Mouse (Mus musculus) forebrain, embryonic 15.5 days (tissue): ENCODE results near the gene Ces2g. TPM values are rescaled to one million over a fixed set of nuclear protein-coding genes. Genes with fewer than 3 reads are reported as not detected.

Experiments used
- ATAC-seq: fragments of 200-750 bp; cut with Nextera tagmentation; replicated peaks from 2 replicates; pipeline ENCODE4 v1.8.0; 2017; ENCODE audit warnings: mild to moderate bottlenecking, moderate TSS enrichment, moderate library complexity
- H3K27ac ChIP-seq: fragments of 300-500 bp; sonication (generic); replicated peaks from 2 replicates; pipeline ENCODE4 v1.5.1; 2015; ENCODE audit warnings: mild to moderate bottlenecking, inconsistent platforms
- H3K27me3 ChIP-seq: fragments of 300-500 bp; sonication (generic); 2 replicates; pipeline ENCODE4 v1.6.1; 2015; ENCODE audit warnings: inconsistent platforms
- H3K36me3 ChIP-seq: fragments of 300-500 bp; sonication (generic); 2 replicates; pipeline ENCODE4 v1.6.1; 2015; ENCODE audit warnings: mild to moderate bottlenecking, inconsistent platforms
- H3K4me1 ChIP-seq: fragments of 300-500 bp; sonication (generic); 2 replicates; pipeline ENCODE4 v1.6.1; 2015; ENCODE audit warnings: inconsistent platforms
- H3K4me2 ChIP-seq: fragments of 300-500 bp; sonication (generic); replicated peaks from 2 replicates; pipeline ENCODE4 v1.6.1; 2015; ENCODE audit warnings: mild to moderate bottlenecking, inconsistent platforms
- H3K4me3 ChIP-seq: fragments of 300-500 bp; sonication (generic); 2 replicates; pipeline ENCODE4 v1.5.1; 2015; ENCODE audit warnings: mild to moderate bottlenecking, inconsistent platforms
- H3K9ac ChIP-seq: fragments of 300-500 bp; sonication (generic); replicated peaks from 2 replicates; pipeline ENCODE4 v1.6.1; 2015; ENCODE audit warnings: mild to moderate bottlenecking, inconsistent platforms
- H3K9me3 ChIP-seq: fragments of 300-500 bp; sonication (generic); 2 replicates; pipeline ENCODE4 v1.6.1; 2016; ENCODE audit warnings: inconsistent platforms
- WGBS: fragments of 180-500 bp; shearing (Covaris S2); methylation state at CpG from one replicate; pipeline ENCODE4 v1.1.7; 2015; ENCODE audit warnings: mixed read lengths; 5-methylcytosine and 5-hydroxymethylcytosine counted together
- polyA plus RNA-seq: library from polyadenylated mRNA; unstranded; fragments of >200 nt; fragmentation: Nextera tagmentation; extraction: Ambion mirVana; gene quantifications from 2 replicates; pipeline ENCODE4 v1.2.1, GENCODE M21; 2015

The Ces2g gene
- polyA plus RNA-seq = not detected in 2 replicates

- no peak for ATAC-seq
- 72% methylated on average over 5 of the region's 5 CpGs for WGBS
- Histone ChIP-seq H3K9me3 (no peaks in the 10 kb centered on the region), H3K4me2 (no peak within 1 kb of the TSS), H3K36me3 (no peaks in the 10 kb centered on the region), H3K4me1 (no peaks in the 10 kb centered on the region), H3K9ac (no peak within 1 kb of the TSS), H3K27me3 (no peaks in the 10 kb centered on the region), H3K27ac (no peak within 1 kb of the TSS), H3K4me3 (no peak within 1 kb of the TSS)
These were observed at the start of gene Ces2g for GRCm38 (mm10) chr8:104961537-104961961. Gene Ces2g, plus strand, starts transcription at chr8:104961718.

DNA sequence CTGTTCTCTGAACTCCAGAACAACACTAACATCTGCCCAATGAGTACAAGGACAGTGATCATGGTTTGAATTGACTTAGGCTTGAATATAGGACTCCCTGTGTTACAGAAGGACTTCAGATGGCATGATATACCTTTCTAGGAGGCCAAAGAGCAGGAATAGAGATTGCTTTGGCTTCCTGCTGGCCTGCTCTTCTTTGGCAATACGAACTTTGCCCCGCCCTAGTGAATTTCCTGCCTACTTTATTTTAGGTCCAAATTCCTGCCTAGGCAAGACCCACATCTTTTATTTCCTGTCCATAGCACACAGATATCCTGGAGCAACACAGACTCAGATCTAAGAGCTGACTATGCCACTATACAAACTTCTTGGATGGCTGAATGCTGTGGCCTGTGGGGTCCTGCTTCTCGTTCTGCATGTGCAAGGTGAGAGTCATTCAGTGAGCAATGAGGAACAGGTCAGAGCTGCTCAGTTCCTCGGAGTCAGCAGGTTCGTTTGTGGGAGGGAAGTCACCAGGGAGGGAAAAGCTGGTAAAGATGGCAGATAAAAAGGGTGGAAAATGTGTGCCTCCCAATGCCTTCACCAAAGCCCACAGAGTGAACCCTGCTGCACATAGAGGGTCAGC lies 35.4 kb upstream of the Ces2g start, which contains the start of gene Ces2e:
Gene Ces2e, plus strand, starts transcription at position 289 of the 625 bp plus-strand sequence.
- H3K4me1 ChIP-seq = no peaks in the 10 kb centered on the region
- ATAC-seq = no peak
- H3K9ac ChIP-seq = no peak within 1 kb of the TSS
- H3K4me2 ChIP-seq = no peak within 1 kb of the TSS
- WGBS = 70% methylated on average over 5 of the region's 5 CpGs
- H3K27ac ChIP-seq = no peak within 1 kb of the TSS
- no peaks in the 10 kb centered on the region for H3K9me3 ChIP-seq
- H3K4me3 ChIP-seq = no peak within 1 kb of the TSS
- H3K36me3 ChIP-seq = no peaks in the 10 kb centered on the region
- H3K27me3 ChIP-seq = no peaks in the 10 kb centered on the region

DNA sequence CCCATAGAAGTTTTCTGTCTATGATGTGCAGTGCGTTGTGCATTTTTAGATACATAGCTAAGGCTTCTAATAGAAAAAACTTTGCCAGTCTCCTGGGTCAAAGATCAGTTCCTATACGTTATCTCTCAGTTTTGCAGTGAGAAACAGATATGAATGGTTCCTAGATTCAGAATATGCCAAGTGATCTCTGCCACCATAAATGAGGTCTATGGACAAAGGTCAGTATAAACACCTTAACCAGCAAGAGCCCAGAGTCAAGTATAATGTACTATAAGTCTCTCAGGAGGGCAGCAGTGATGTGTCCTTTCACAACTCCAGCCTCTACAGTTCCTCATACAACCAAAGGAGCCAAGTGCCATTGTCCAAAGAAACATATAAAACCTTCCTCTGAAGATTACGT lies 34.2 kb upstream of the Ces2g start:
- Histone ChIP-seq H3K4me1 (no peaks in the 10 kb centered on the region), H3K36me3 (no peaks in the 10 kb centered on the region), H3K9ac (no peak overlapping the region), H3K4me3 (no peak overlapping the region), H3K27me3 (no peaks in the 10 kb centered on the region), H3K4me2 (no peak overlapping the region), H3K27ac (no peak overlapping the region), H3K9me3 (no peaks in the 10 kb centered on the region)
- 84% methylated on average over 3 of the region's 3 CpGs for WGBS
- ATAC-seq = no peak

DNA sequence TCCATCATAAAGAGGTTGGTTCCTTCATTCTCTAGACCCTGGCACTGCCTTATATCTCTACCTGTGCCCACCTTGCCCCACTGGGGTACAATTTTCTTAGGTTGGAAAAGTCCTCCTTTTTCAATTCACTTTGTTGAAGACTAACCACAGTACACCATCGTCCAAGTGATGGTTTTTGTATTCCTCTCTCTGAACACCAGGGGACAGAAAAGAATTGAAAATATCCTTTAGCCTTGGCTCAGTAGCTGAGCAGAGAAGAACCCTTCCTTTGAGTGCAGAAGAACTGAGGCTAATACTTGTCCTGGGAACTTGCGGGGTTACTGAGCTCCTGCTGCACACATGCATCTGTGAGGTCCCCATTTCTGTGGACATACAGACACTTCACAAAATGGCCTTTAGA lies 16.9 kb upstream of the Ces2g start:
- H3K4me2 ChIP-seq = no peak overlapping the region
- H3K27me3 ChIP-seq = no peaks in the 10 kb centered on the region
- no peak overlapping the region for H3K9ac ChIP-seq
- H3K36me3 ChIP-seq = no peaks in the 10 kb centered on the region
- H3K9me3 ChIP-seq = no peaks in the 10 kb centered on the region
- no peaks in the 10 kb centered on the region for H3K4me1 ChIP-seq
- WGBS = 83% methylated on average over 2 of the region's 2 CpGs
- no peak overlapping the region for H3K27ac ChIP-seq
- H3K4me3 ChIP-seq = no peak overlapping the region
- no peak for ATAC-seq

DNA sequence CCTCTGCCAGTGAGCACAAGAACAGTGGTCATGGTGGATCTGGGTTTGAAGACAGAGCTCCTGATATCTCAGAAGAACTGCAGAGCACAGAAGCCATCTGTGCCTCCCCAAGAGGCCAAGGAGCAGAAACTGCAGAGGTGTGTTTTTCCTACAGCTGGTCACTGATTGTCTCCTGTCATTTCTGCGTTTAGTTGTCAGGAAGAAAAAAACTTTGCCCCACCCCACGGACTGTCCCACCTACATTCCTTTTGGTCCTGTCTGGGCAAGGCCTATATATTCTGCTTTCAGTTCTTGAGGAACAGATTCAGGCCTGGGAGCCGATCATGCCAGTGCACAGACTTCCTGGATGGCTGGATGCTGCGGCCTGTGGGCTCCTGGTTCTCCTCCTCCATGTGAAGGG lies 14.5 kb upstream of the Ces2g start, which contains the start of gene Ces2f:
Gene Ces2f, plus strand, starts transcription at position 301 of the 400 bp plus-strand sequence.
- no peak within 1 kb of the TSS for H3K9ac ChIP-seq
- no peaks in the 10 kb centered on the region for H3K36me3 ChIP-seq
- no peaks in the 10 kb centered on the region for H3K9me3 ChIP-seq
- ATAC-seq = no peak
- no peaks in the 10 kb centered on the region for H3K27me3 ChIP-seq
- H3K4me2 ChIP-seq = no peak within 1 kb of the TSS
- whole genome bisulfite sequencing = 83% methylated on average over 4 of the region's 4 CpGs
- H3K27ac ChIP-seq = no peak within 1 kb of the TSS
- no peak within 1 kb of the TSS for H3K4me3 ChIP-seq
- no peaks in the 10 kb centered on the region for H3K4me1 ChIP-seq

- H3K27ac ChIP-seq = no peak overlapping the region
- 85% methylated on average over 5 of the region's 5 CpGs for WGBS
- H3K4me2 ChIP-seq = no peak overlapping the region
- no peak overlapping the region for H3K9ac ChIP-seq
- no peaks in the 10 kb centered on the region for H3K36me3 ChIP-seq
- no peaks in the 10 kb centered on the region for H3K9me3 ChIP-seq
- H3K4me3 ChIP-seq = no peak overlapping the region
- no peaks in the 10 kb centered on the region for H3K27me3 ChIP-seq
- no peak for ATAC-seq
- no peaks in the 10 kb centered on the region for H3K4me1 ChIP-seq
These were observed 12.5 kb upstream of the Ces2g start for GRCm38 (mm10) chr8:104949031-104949430.

DNA sequence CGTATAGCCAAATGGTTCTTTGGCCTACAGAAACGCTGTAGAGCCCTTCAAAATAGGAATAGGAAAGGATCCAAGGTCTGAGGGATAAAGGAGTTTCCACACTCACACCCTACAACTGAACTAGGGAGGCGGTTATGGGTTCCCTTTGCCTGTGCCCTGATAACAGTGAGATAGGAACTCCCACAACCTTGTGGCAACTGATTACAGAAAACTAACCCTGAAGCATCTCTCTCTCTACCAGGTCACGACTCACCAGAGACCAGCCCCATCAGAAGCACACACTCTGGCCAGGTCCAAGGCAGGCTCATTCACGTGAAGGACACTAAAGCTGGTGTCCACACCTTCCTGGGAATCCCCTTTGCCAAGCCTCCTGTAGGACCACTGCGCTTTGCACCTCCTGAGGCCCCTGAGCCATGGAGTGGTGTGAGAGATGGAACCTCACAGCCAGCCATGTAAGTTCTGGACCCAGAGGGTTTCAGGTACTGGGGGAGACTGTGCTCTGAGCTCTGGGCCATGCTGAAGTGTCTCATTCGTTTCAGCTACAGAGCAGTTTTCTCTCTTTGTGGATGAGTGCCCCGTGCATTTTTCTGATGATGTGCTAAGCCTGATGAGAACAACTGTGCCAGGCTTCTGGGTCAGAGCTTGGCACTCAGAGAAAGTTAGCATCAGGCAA lies 847 bp downstream of the Ces2g start:
- Histone ChIP-seq H3K4me2 (no peak overlapping the region), H3K36me3 (no peaks in the 10 kb centered on the region), H3K4me1 (no peaks in the 10 kb centered on the region), H3K27ac (no peak overlapping the region), H3K9me3 (no peaks in the 10 kb centered on the region), H3K4me3 (no peak overlapping the region), H3K9ac (no peak overlapping the region), H3K27me3 (no peaks in the 10 kb centered on the region)
- no peak for ATAC-seq
- WGBS = 75% methylated on average over 8 of the region's 8 CpGs

- Histone ChIP-seq H3K4me2 (no peak overlapping the region), H3K27me3 (no peaks in the 10 kb centered on the region), H3K4me1 (no peaks in the 10 kb centered on the region), H3K9me3 (no peaks in the 10 kb centered on the region), H3K9ac (no peak overlapping the region), H3K27ac (no peak overlapping the region), H3K36me3 (no peaks in the 10 kb centered on the region), H3K4me3 (no peak overlapping the region)
- ATAC-seq = no peak
- WGBS = 89% methylated on average over 4 of the region's 4 CpGs
These were observed 1.9 kb downstream of the Ces2g start for GRCm38 (mm10) chr8:104963375-104963894.

DNA sequence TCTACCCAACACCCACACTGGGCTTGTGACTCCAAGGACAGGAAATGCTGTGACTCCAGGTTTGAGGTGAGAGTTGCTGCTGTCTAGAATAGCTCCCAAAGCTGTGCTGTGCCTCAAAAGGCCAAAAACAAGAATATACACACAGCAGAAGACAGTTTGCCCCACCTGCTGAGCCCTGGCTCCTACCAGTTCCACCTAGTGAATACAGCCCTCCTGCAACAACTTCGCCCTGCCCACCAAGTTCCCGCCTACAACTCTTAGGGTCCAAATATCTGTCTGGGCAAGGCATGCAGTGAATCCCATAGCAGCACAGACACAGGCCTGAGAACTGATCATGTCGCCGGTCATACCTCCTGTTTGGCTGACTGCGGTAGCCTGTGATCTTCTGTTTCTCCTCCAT lies 22.6 kb downstream of the Ces2g start:
- no peaks in the 10 kb centered on the region for H3K9me3 ChIP-seq
- H3K27me3 ChIP-seq = no peaks in the 10 kb centered on the region
- H3K4me2 ChIP-seq = no peak overlapping the region
- H3K4me3 ChIP-seq = no peak overlapping the region
- H3K9ac ChIP-seq = no peak overlapping the region
- ATAC-seq = no peak
- H3K4me1 ChIP-seq = no peaks in the 10 kb centered on the region
- H3K27ac ChIP-seq = no peak overlapping the region
- WGBS = 92% methylated on average over 5 of the region's 5 CpGs
- no peaks in the 10 kb centered on the region for H3K36me3 ChIP-seq

DNA sequence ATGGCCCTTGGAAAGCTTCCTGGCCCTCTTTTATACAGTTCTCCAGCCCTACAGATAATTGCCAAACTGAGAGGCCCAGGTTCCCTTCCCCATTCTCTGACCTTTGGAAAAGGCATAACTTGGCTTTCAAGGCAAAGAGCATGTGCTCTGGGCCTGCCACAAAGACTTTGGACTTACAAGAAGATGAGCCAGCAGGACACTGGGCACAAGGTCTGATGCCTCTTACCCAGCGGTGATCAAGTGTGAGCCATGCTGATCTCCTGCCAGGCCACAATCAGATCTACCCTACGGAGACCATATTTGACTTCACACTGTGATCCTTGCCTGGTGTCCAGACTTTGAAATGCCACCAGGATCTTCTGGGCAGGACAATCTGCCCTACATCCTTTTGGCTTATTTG lies 23.4 kb downstream of the Ces2g start:
- Histone ChIP-seq H3K27ac (no peak overlapping the region), H3K9ac (no peak overlapping the region), H3K27me3 (no peaks in the 10 kb centered on the region), H3K9me3 (no peaks in the 10 kb centered on the region), H3K4me2 (no peak overlapping the region), H3K36me3 (no peaks in the 10 kb centered on the region), H3K4me3 (no peak overlapping the region), H3K4me1 (no peaks in the 10 kb centered on the region)
- 96% methylated on average over 2 of the region's 2 CpGs for WGBS
- ATAC-seq = no peak

GRCm38 (mm10) chr8:104998191-104998590 lies 36.7 kb downstream of the Ces2g start:
- Histone ChIP-seq H3K9me3 (no peaks in the 10 kb centered on the region), H3K4me1 (no peaks in the 10 kb centered on the region), H3K27me3 (no peaks in the 10 kb centered on the region), H3K4me2 (no peak overlapping the region), H3K4me3 (no peak overlapping the region), H3K9ac (no peak overlapping the region), H3K27ac (no peak overlapping the region), H3K36me3 (no peaks in the 10 kb centered on the region)
- WGBS = 87% methylated on average over 6 of the region's 6 CpGs
- ATAC-seq = no peak

DNA sequence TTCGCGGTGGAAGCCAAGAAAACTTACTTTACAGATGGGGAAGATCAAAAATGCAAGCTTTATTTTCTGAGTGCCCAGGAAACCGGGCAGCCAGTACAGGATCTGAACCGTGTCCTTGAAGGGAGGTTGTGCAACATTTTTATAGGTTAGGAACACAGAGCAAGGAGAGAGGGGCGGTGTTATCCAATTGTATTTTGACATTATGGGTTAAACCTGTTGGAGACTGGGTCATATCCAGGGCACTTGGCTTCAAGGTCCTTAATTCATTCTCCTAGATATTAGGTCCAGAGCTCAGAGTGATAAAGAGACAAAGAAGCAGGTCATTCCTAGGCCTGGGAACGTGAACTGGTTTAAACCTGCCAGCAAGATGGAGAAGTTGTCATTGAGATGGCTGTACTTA lies 37.7 kb downstream of the Ces2g start:
- H3K9ac ChIP-seq = no peak overlapping the region
- no peak overlapping the region for H3K4me3 ChIP-seq
- no peak overlapping the region for H3K4me2 ChIP-seq
- WGBS = 88% methylated on average over 6 of the region's 6 CpGs
- no peak for ATAC-seq
- H3K27ac ChIP-seq = no peak overlapping the region
- H3K36me3 ChIP-seq = no peaks in the 10 kb centered on the region
- no peaks in the 10 kb centered on the region for H3K4me1 ChIP-seq
- no peaks in the 10 kb centered on the region for H3K27me3 ChIP-seq
- no peaks in the 10 kb centered on the region for H3K9me3 ChIP-seq
